In genomic region chr2:56025059-56025458, GRCm38 (mm10) we compare ENCODE assay signal across 10 mouse cellular contexts.
DNase-seq lines count a peak whose midpoint lies in the region; ATAC-seq and TF ChIP-seq lines count a peak whose summit lies in the region.
"Had no signal": no experiment of that assay in that cellular context is flagged by ENCODE, and none has a peak within 500 bp of the region (broad histone marks: within the 10 kb centered on the region; RNA-seq: fewer than 3 reads in every experiment).

No protein-coding gene starts in this region.

- H3K27me3 ChIP-seq in lung, postnatal 0 days (replicated peaks; ENCODE audit: insufficient read depth, low read length) = no peaks in the 10 kb centered on the region
- no peaks in the 10 kb centered on the region for H3K27me3 ChIP-seq in forebrain, embryonic 16.5 days (replicated peaks; ENCODE audit: control insufficient read depth, insufficient read depth, low read length)
- H3K27me3 ChIP-seq: embryonic facial prominence, embryonic 15.5 days; liver, embryonic 13.5 days had no signal

- H3K4me2 ChIP-seq in lung, postnatal 0 days (replicated peaks; ENCODE audit: low read depth, low read length) = no peak overlapping the region
- no peak overlapping the region for H3K4me2 ChIP-seq in forebrain, embryonic 16.5 days (ENCODE audit: low read length)
- H3K4me2 ChIP-seq: embryonic facial prominence, embryonic 15.5 days; liver, embryonic 13.5 days had no signal

- DNase-seq in lung, postnatal 0 days (ENCODE audit: low spot score) = peak; percentile 45
- no peak for DNase-seq in lung, postnatal 25 days (ENCODE audit: low spot score)
- DNase-seq in brain, embryonic 14.5 days (ENCODE audit: low read depth) = peak; percentile 87
- DNase-seq in left cerebral cortex, adult 2 months (ENCODE audit: extremely low spot score in 1 of 2, low spot score in 2 of 2) = peak; percentile 10 to 22
- DNase-seq in retina, adult 2 months (ENCODE audit: low read depth, low spot score) = peak; percentile 8
- DNase-seq in gastrocnemius, adult 8-10 months (ENCODE audit: low spot score in 2 of 2) = no peak
- DNase-seq: liver, embryonic 13.5 days had no signal

- no peaks in the 10 kb centered on the region for H3K4me1 ChIP-seq in lung, postnatal 0 days (ENCODE audit: insufficient read depth, low read depth, low read length)
- H3K4me1 ChIP-seq in forebrain, embryonic 16.5 days (replicated peaks; ENCODE audit: control insufficient read depth, insufficient read depth, low read length) = no peaks in the 10 kb centered on the region
- H3K4me1 ChIP-seq: embryonic facial prominence, embryonic 15.5 days; liver, embryonic 13.5 days had no signal

- H3K4me3 ChIP-seq in lung, postnatal 0 days (ENCODE audit: low read depth, low read length) = no peak overlapping the region
- H3K4me3 ChIP-seq in forebrain, embryonic 16.5 days (replicated peaks; ENCODE audit: low read length) = no peak overlapping the region
- H3K4me3 ChIP-seq in left cerebral cortex, adult 2 months = no peak overlapping the region
- H3K4me3 ChIP-seq: embryonic facial prominence, embryonic 15.5 days; liver, embryonic 13.5 days had no signal

- intact Hi-C loops in left cerebral cortex, adult 2 months (cut with DNase I) = loop anchor here (2.0 kb wide), 2 partner anchors 718 to 936 kb away; no protein-coding TSS in a partner anchor

- no peak for ATAC-seq in lung, postnatal 0 days
- ATAC-seq in forebrain, embryonic 16.5 days = peak; percentile 94
- ATAC-seq in activated CD4-positive, CD25-positive, alpha-beta regulatory T cell, adult 4 months = no peak

- H3K27ac ChIP-seq in lung, postnatal 0 days (ENCODE audit: low read length) = no peak overlapping the region
- H3K27ac ChIP-seq in forebrain, embryonic 16.5 days (ENCODE audit: low read length) = no peak overlapping the region
- H3K27ac ChIP-seq in left cerebral cortex, adult 2 months = no peak overlapping the region
- H3K27ac ChIP-seq: embryonic facial prominence, embryonic 15.5 days; liver, embryonic 13.5 days had no signal

- no peaks in the 10 kb centered on the region for H3K9me3 ChIP-seq in lung, postnatal 0 days (ENCODE audit: low read length)
- H3K9me3 ChIP-seq in forebrain, embryonic 16.5 days (ENCODE audit: control insufficient read depth, low read length) = no peaks in the 10 kb centered on the region
- H3K9me3 ChIP-seq: embryonic facial prominence, embryonic 15.5 days; liver, embryonic 13.5 days had no signal

- H3K36me3 ChIP-seq in lung, postnatal 0 days (ENCODE audit: insufficient read depth, low read length) = no peaks in the 10 kb centered on the region
- no peaks in the 10 kb centered on the region for H3K36me3 ChIP-seq in forebrain, embryonic 16.5 days (ENCODE audit: control insufficient read depth, insufficient read depth)
- H3K36me3 ChIP-seq: embryonic facial prominence, embryonic 15.5 days; liver, embryonic 13.5 days had no signal

- no peak for TF ChIP-seq EP300 in lung, postnatal 0 days (IDR thresholded peaks at IDR 0.05)

- no peak for TF ChIP-seq POLR2A in brain, embryonic 14.5 days (IDR thresholded peaks at IDR 0.05; ENCODE audit: borderline replicate concordance, extremely low read depth, insufficient read depth, insufficient read length, poor library complexity, severe bottlenecking)

- WGBS in lung, postnatal 0 days = 6% methylated on average over 5 of the region's 5 CpGs
- 8% methylated on average over 5 of the region's 5 CpGs for WGBS in forebrain, embryonic 16.5 days

- TF ChIP-seq CTCF in lung, postnatal 0 days (IDR thresholded peaks at IDR 0.05) = peak; percentile 47
- peak; percentile 27; the same call in 1 of the 2 replicates for TF ChIP-seq CTCF in brain, embryonic 14.5 days (IDR thresholded peaks at IDR 0.05; ENCODE audit: borderline replicate concordance, extremely low read depth, insufficient read depth, insufficient read length)
- TF ChIP-seq CTCF in left cerebral cortex, adult 2 months (IDR thresholded peaks at IDR 0.05) = peak; percentile 55

- H3K9ac ChIP-seq in lung, postnatal 0 days (replicated peaks; ENCODE audit: low read depth) = no peak overlapping the region
- no peak overlapping the region for H3K9ac ChIP-seq in forebrain, embryonic 16.5 days (replicated peaks; ENCODE audit: low read depth, low read length)
- H3K9ac ChIP-seq: embryonic facial prominence, embryonic 15.5 days; liver, embryonic 13.5 days had no signal

Comparison
In these comparisons a context has a peak if more than half of its experiments do, and no peak if none do; other contexts are left out.
1. DNase-seq: peak in lung, postnatal 0 days (single experiment), brain, embryonic 14.5 days (single experiment), left cerebral cortex, adult 2 months (2 of 2) and retina, adult 2 months (single experiment); none in lung, postnatal 25 days (single experiment) and gastrocnemius, adult 8-10 months (0 of 2).
2. Peak in every context shown above with its lines, with median percentiles within 50 percentile points of each other: CTCF ChIP-seq.